Mouse (Mus musculus) olfactory bulb, adult 2 months (tissue): ENCODE results near the gene Ndufa5.

ENCODE experiments used
- CTCF ChIP-seq: fragments of 200-500 bp; IDR thresholded peaks from 2 replicates; pipeline ENCODE4 v1.5.1; 2012; ENCODE audit warnings: low read depth, mild to moderate bottlenecking, low read length, moderate library complexity; ENCODE audit not compliant: insufficient read depth
- POLR2A ChIP-seq: fragments of 200-500 bp; IDR thresholded peaks from 2 replicates; pipeline ENCODE4 v1.6.1; 2012; ENCODE audit warnings: mild to moderate bottlenecking, low read depth, low read length, moderate library complexity; ENCODE audit not compliant: insufficient read depth

DNA sequence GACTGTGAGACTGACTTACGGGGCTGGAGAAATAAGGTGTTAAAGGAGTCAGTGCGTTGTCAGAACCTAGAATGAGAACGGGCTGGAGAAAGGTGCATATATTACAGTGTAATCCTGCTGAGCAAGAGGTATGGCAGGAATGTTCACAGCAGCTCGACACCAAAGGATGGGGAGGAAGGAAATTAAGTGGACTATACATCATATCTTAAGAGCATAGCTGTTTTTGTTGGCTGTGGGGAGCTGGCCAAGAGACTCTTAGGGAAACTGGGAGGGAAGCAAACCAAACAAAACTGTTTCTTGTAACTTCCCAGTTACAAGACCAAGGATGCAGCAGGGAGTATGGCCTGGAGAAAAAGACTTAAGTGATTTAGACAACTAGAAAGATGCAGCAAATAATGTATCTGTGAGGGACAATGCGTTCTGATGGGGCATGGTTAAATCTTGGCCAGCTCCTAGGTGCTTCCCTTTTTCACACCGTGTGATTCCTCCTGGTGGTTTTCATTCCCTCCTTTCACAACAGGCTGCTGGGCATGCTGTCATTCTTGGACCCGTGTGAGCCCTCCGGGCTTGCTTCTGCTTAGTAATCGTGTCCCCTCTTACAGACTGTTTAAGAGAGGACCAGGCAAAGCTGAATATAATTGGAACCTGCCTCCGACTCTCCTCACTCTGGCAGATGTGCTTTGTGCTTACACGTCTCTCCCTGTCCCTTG is 3.1 kb upstream of the Ndufa5 start:
- TF ChIP-seq POLR2A, result no peak
- TF ChIP-seq CTCF, result no peak
